Mouse (Mus musculus): ENCODE measurements around the gene Mgat4b.

GRCm38 (mm10) chr11:50277025-50277424 is 66.3 kb downstream of the Mgat4b start:
- TF ChIP-seq ZC3H11A (IDR thresholded peaks at IDR 0.05; ENCODE audit: borderline replicate concordance, low read depth, low read length) (no peak), MAFK (IDR thresholded peaks at IDR 0.05; ENCODE audit: insufficient read depth, low read depth, low read length) (no peak), HCFC1 (IDR thresholded peaks at IDR 0.05; ENCODE audit: borderline replicate concordance, insufficient read depth, low read length) (no peak), ZNF384 (IDR thresholded peaks at IDR 0.05; ENCODE audit: low read depth, low read length) (no peak)
